Mouse (Mus musculus): ENCODE data around the gene Itgb6.

- TF ChIP-seq GATA1 (IDR thresholded peaks at IDR 0.05; ENCODE audit: borderline replicate concordance, low read length) = no peak
- no peak for TF ChIP-seq FLI1 (IDR thresholded peaks at IDR 0.05; ENCODE audit: low read length)
These were observed 79.0 kb downstream of the Itgb6 start for GRCm38 (mm10) chr2:60643406-60643805.

Data from megakaryocyte, embryonic 14.5 days (primary cell).